Mouse (Mus musculus): ENCODE results near the gene Kcna10.

Gene Kcna10

DNA sequence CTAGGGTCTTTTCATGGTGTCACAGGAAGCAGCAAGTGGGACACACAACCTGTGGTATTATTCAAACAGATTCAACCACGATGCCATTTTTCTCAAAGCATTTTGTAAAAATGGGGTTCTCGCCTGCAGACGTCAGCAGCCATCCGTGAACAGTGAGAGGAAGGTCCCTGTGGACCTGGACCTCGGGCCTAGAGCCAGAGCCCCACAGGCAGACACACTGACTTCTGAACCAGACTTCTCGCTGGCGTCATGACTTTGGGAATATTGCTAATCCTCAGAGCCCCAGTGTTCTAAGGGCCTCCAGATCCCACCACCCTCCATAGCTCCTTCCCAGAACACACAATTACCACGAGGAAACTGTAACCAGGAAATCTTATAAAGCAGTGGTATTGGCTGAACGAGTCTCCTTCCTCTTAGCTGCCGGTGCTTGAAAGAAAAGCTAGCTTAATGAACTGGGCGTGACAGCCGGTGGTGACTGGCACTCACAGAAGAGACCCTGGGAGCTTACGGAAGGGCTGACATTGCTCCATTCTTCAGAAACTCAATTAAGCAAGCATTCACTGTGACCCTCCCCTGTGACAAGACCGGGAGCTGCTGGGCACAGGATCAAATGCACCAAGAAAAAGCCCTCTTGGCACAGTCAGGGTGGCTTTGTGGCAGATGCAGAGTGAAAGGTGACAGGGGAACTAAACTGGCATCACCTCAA lies 58.7 kb downstream of the Kcna10 start:
- no peak for DNase-seq (ENCODE audit: low spot score in 2 of 2)
